Mouse (Mus musculus) lung, postnatal 0 days (tissue): ENCODE measurements around the gene Leprot. TPM values are rescaled to one million over a fixed set of nuclear protein-coding genes. Genes with fewer than 3 reads are reported as not detected.

ENCODE experiments used
- ATAC-seq: fragments of 200-750 bp; cut with Nextera tagmentation; 2 replicates; pipeline ENCODE4 v1.8.0; 2017; ENCODE audit warnings: moderate library complexity
- DNase-seq: peaks from one replicate; pipeline ENCODE4 v3.0.0-alpha.2; 2016; ENCODE audit warnings: low spot score
- H3K27ac ChIP-seq: fragments of 300-500 bp; sonication (generic); 2 replicates; pipeline ENCODE4 v1.5.1; 2014; ENCODE audit warnings: antibody characterized with exemption, mild to moderate bottlenecking, low read length, mixed read lengths
- H3K27me3 ChIP-seq: fragments of 300-500 bp; sonication (generic); replicated peaks from 2 replicates; pipeline ENCODE4 v1.6.1; 2014; ENCODE audit warnings: low read length, mixed read lengths; ENCODE audit not compliant: insufficient read depth
- H3K36me3 ChIP-seq: fragments of 300-500 bp; sonication (generic); 2 replicates; pipeline ENCODE4 v1.6.1; 2014; ENCODE audit warnings: low read length, mixed read lengths; ENCODE audit not compliant: insufficient read depth
- H3K4me1 ChIP-seq: fragments of 300-500 bp; sonication (generic); 2 replicates; pipeline ENCODE4 v1.6.1; 2014; ENCODE audit warnings: antibody characterized with exemption, low read depth, low read length, mixed read lengths; ENCODE audit not compliant: insufficient read depth
- H3K4me2 ChIP-seq: fragments of 300-500 bp; sonication (generic); replicated peaks from 2 replicates; pipeline ENCODE4 v1.6.1; 2014; ENCODE audit warnings: low read depth, mild to moderate bottlenecking, low read length, moderate library complexity, mixed read lengths
- H3K4me3 ChIP-seq: fragments of 300-500 bp; sonication (generic); 2 replicates; pipeline ENCODE4 v1.5.1; 2014; ENCODE audit warnings: low read depth, low read length
- H3K9ac ChIP-seq: fragments of 300-500 bp; sonication (generic); replicated peaks from 2 replicates; pipeline ENCODE4 v1.6.1; 2014; ENCODE audit warnings: low read depth, mild to moderate bottlenecking
- H3K9me3 ChIP-seq: fragments of 300-500 bp; sonication (generic); 2 replicates; pipeline ENCODE4 v1.6.1; 2016; ENCODE audit warnings: low read length, mixed read lengths
- CTCF ChIP-seq: IDR thresholded peaks from 2 replicates; pipeline ENCODE4 v1.5.1; 2016; ENCODE audit warnings: antibody characterized with exemption, mild to moderate bottlenecking
- EP300 ChIP-seq: IDR thresholded peaks from 2 replicates; pipeline ENCODE4 v1.6.1; 2016; ENCODE audit warnings: antibody characterized with exemption, mild to moderate bottlenecking, control low read depth
- WGBS: fragments of 180-500 bp; shearing (Covaris S2); extraction: QIAGEN DNeasy Blood & Tissue Kit; methylation state at CpG from one replicate; pipeline ENCODE4 v1.1.7; 2014; 5-methylcytosine and 5-hydroxymethylcytosine counted together
- polyA plus RNA-seq: library from polyadenylated mRNA; unstranded; fragments of >200 nt; fragmentation: Nextera tagmentation; extraction: Ambion mirVana; gene quantifications from 2 replicates; pipeline ENCODE4 v1.2.1, GENCODE M21; 2015

The Leprot gene
- polyA plus RNA-seq, 1 experiment from 2014 or later = 144 TPM

DNA sequence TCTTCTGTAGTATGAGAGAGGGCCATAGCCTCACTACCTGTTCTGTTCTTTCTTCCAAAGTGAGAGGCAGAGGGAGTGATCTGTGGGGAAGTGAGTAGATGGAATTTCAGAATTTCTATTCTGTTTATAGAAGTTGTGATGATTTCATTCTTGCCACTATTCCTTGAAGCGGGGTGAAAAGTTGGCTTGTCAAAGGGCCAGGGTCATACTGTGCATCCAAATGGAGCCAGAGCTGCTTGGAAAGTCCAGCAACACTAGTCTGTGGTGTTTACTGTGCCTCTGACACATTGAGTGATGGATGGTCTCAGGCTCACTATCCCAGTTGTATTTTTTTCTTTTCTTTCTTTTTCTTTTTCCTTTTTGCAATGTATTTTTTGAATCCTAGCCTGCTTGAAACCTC is 51.9 kb downstream of the Leprot start:
- no peaks in the 10 kb centered on the region for H3K27me3 ChIP-seq
- ATAC-seq = no peak
- H3K27ac ChIP-seq = no peak overlapping the region
- no peak overlapping the region for H3K4me2 ChIP-seq
- H3K36me3 ChIP-seq = no peaks in the 10 kb centered on the region
- peaks cover 3% of the 10 kb centered on the region; the same call in 1 of the 2 replicates for H3K4me1 ChIP-seq
- H3K9ac ChIP-seq = no peak overlapping the region
- peak; percentile 14 for DNase-seq
- no peaks in the 10 kb centered on the region for H3K9me3 ChIP-seq
- no peak for TF ChIP-seq CTCF
- TF ChIP-seq EP300 = no peak
- WGBS = 41% methylated on average over 1 of the region's 1 CpGs
- H3K4me3 ChIP-seq = no peak overlapping the region

DNA sequence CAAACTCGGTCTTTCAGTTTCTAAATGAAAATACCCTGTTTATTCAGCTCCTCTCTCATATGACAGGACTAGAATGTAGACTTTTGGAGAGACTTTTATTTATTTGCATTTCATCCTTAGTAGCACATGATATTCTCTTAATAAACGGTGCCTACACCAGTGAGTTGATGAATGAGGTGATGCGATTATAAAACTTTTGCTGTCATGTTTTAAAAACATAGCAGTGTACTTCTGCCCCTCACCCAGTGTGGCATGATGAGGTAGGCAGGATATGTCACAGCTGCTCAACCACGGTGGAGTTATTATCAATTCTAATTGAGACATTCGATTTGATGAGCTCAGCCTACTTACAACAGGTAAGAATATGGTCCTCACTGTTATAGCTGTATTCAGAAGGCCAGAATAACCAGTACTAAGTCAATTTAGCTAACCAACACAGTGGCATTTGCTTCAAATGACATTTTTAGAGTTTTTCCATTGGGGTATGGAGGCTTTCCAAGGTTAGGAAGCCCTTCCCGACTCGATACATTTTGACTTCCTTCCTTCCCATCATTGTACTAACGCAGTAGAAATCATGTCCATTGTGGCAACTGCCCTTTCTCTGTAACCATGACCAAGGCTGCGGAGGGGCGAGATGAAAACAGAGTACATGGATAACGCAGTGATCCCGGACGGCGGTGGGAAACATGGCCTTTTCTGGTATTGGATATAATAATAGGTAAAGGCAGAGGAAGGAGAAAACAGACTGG is 53.5 kb downstream of the Leprot start:
- Histone ChIP-seq H3K27ac (no peak overlapping the region; the same call in 1 of the 2 replicates), H3K4me1 (peaks cover 3% of the 10 kb centered on the region; the same call in 1 of the 2 replicates), H3K4me3 (no peak overlapping the region), H3K9me3 (no peaks in the 10 kb centered on the region), H3K4me2 (no peak overlapping the region), H3K36me3 (no peaks in the 10 kb centered on the region), H3K9ac (no peak overlapping the region), H3K27me3 (no peaks in the 10 kb centered on the region)
- ATAC-seq = peak; percentile 72; the same call in 1 of the 2 replicates
- WGBS = 55% methylated on average over 14 of the region's 14 CpGs
- DNase-seq = no peak
- 0 out of 2 replicates have a peak, but pooled peaks have one; percentile 24 for TF ChIP-seq EP300
- TF ChIP-seq CTCF = no peak

DNA sequence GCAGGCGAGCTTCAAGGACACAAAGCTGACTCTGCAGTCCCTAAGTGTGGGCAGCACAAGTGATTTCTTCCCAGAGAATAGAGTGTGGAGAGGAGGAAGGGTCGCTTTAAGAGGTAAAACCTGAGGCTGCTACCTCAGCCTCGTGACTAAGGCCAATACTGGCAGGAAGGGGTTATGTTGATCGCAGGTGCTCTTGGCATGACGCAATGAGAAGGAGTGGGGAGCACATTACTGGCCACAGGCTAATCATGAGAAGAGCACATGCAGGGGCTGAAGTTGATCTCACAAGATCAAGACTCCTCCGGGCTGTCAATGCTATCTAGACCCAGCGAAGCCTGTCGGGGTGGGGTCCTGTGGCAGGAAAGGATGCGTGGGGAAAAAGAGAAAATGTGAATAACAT is 57.8 kb downstream of the Leprot start:
- no peak overlapping the region for H3K4me3 ChIP-seq
- H3K36me3 ChIP-seq = no peaks in the 10 kb centered on the region
- no peak overlapping the region for H3K27ac ChIP-seq
- H3K4me1 ChIP-seq = peaks cover 3% of the 10 kb centered on the region; the same call in 1 of the 2 replicates
- no peak for ATAC-seq
- TF ChIP-seq CTCF (no peak), EP300 (no peak)
- H3K27me3 ChIP-seq = no peaks in the 10 kb centered on the region
- 78% methylated on average over 9 of the region's 9 CpGs for whole genome bisulfite sequencing
- H3K4me2 ChIP-seq = no peak overlapping the region
- no peak for DNase-seq
- H3K9ac ChIP-seq = no peak overlapping the region
- no peaks in the 10 kb centered on the region for H3K9me3 ChIP-seq

DNA sequence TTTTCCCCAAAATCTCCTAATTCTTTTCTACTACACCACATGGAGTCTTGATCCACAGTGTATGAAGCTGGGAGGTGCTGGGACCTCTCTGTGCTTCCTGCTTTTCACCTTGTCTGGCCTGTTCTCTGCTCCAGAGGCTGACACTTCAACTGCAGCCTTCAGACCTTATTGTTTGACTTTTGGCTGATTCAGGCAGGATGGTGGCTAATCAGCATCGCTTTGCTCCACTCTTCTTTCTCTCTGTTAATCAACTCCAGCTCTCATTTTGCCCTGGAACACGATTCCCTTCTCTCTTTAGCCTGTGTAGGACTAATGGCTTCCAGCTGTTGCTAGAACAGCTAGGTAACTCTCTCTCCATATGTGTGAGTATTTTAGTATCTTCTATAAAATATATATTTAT is 59.7 kb downstream of the Leprot start:
- Histone ChIP-seq H3K4me1 (no peaks in the 10 kb centered on the region), H3K27ac (no peak overlapping the region), H3K4me2 (no peak overlapping the region), H3K9ac (no peak overlapping the region), H3K9me3 (no peaks in the 10 kb centered on the region), H3K4me3 (no peak overlapping the region), H3K27me3 (no peaks in the 10 kb centered on the region), H3K36me3 (no peaks in the 10 kb centered on the region)
- DNase-seq = no peak
- no peak for ATAC-seq
- TF ChIP-seq CTCF (no peak), EP300 (no peak)
- 33% methylated on average over 2 of the region's 2 CpGs for WGBS

DNA sequence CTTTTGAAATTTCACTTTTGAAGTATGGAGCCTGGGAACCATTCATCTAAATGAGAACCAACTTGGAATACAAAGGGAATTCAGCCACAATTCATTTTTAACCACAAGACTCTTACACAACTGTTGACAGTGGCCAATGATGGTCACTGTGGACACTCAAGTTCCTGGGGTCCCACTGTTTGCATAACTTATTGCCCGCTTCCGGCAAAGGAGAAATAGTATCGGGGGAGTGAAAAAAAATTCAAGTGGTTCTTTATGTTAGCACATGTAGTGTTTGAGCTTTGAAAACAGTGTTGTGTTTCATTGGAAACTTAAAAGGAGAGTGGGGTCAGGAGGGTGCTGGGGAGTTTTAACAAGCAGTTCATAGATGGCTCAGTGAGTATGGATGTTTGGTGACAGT is 60.4 kb downstream of the Leprot start:
- no peaks in the 10 kb centered on the region for H3K27me3 ChIP-seq
- WGBS = 35% methylated on average over 3 of the region's 3 CpGs
- no peak overlapping the region for H3K27ac ChIP-seq
- no peaks in the 10 kb centered on the region for H3K4me1 ChIP-seq
- no peak overlapping the region for H3K4me3 ChIP-seq
- DNase-seq (no peak), ATAC-seq (no peak)
- no peaks in the 10 kb centered on the region for H3K9me3 ChIP-seq
- no peak for TF ChIP-seq EP300
- H3K36me3 ChIP-seq = no peaks in the 10 kb centered on the region
- H3K9ac ChIP-seq = no peak overlapping the region
- no peak overlapping the region for H3K4me2 ChIP-seq

Other genes starting within 250 kb of the Leprot start
- 4.8 and 5.3 TPM in 2 replicates for gene Ak4, start 228.4 kb upstream of the Leprot start, polyA plus RNA-seq
- 0.14 and 0.26 TPM in 2 replicates for gene Dnajc6, start 151.1 kb upstream of the Leprot start, polyA plus RNA-seq
- 13.4 and 13.9 TPM in 2 replicates for gene Lepr, start 69.7 kb downstream of the Leprot start, polyA plus RNA-seq
- gene B020004J07Rik, start 196.3 kb downstream of the Leprot start, polyA plus RNA-seq = not detected in 2 replicates
- gene C130073F10Rik, start 246.1 kb downstream of the Leprot start, polyA plus RNA-seq = not detected in 2 replicates